Mouse (Mus musculus): Measurements from ENCODE around the gene Fam227a. TPM values are rescaled to one million over a fixed set of nuclear protein-coding genes. Genes with fewer than 3 reads are reported as not detected.
A peak's percentile ranks its signal among the peaks of the same experiment; 100 is the strongest.

Gene Fam227a
- polyA plus RNA-seq, 1 experiment from 2014 or later, result 3.5 TPM

GRCm38 (mm10) chr15:79615501-79615900 lies 43.3 kb downstream of the Fam227a start:
- WGBS, result 81% methylated on average over 7 of the region's 7 CpGs
- Histone ChIP-seq H3K27me3 (ENCODE audit: control insufficient read depth, insufficient read depth, low read length) (no peaks in the 10 kb centered on the region), H3K4me3 (ENCODE audit: low read depth, low read length) (no peak overlapping the region), H3K4me2 (ENCODE audit: low read depth) (no peak overlapping the region), H3K9ac (ENCODE audit: low read length) (no peak overlapping the region), H3K9me3 (ENCODE audit: control insufficient read depth, low read length) (no peaks in the 10 kb centered on the region), H3K27ac (ENCODE audit: low read depth, low read length) (no peak overlapping the region), H3K36me3 (ENCODE audit: control insufficient read depth, insufficient read depth, low read length) (peaks cover 8% of the 10 kb centered on the region), H3K4me1 (ENCODE audit: control insufficient read depth, insufficient read depth, low read length) (no peaks in the 10 kb centered on the region)
- ATAC-seq (ENCODE audit: insufficient read depth, low FRiP score, low TSS enrichment) (no peak), DNase-seq (ENCODE audit: low spot score) (no peak)

GRCm38 (mm10) chr15:79609226-79609625 lies 49.5 kb downstream of the Fam227a start:
- Histone ChIP-seq H3K4me1 (ENCODE audit: control insufficient read depth, insufficient read depth, low read length) (no peaks in the 10 kb centered on the region), H3K27me3 (ENCODE audit: control insufficient read depth, insufficient read depth, low read length) (peaks cover 6% of the 10 kb centered on the region; the same call in 1 of the 2 replicates), H3K36me3 (ENCODE audit: control insufficient read depth, insufficient read depth, low read length) (peaks cover 2% of the 10 kb centered on the region), H3K4me3 (ENCODE audit: low read depth, low read length) (no peak overlapping the region), H3K9me3 (ENCODE audit: control insufficient read depth, low read length) (no peaks in the 10 kb centered on the region), H3K27ac (ENCODE audit: low read depth, low read length) (no peak overlapping the region), H3K9ac (ENCODE audit: low read length) (no peak overlapping the region), H3K4me2 (ENCODE audit: low read depth) (no peak overlapping the region)
- ATAC-seq (ENCODE audit: insufficient read depth, low FRiP score, low TSS enrichment) (no peak), DNase-seq (ENCODE audit: low spot score) (no peak)
- WGBS, result 97% methylated on average over 2 of the region's 2 CpGs

GRCm38 (mm10) chr15:79608214-79608613 lies 50.5 kb downstream of the Fam227a start:
- WGBS, result 85% methylated on average over 7 of the region's 7 CpGs
- ATAC-seq (ENCODE audit: insufficient read depth, low FRiP score, low TSS enrichment), result no peak

GRCm38 (mm10) chr15:79607757-79608156 lies 51.0 kb downstream of the Fam227a start:
- WGBS, result 60% methylated on average over 2 of the region's 2 CpGs
- H3K27ac ChIP-seq (ENCODE audit: low read depth, low read length), result no peak overlapping the region
- H3K4me1 ChIP-seq (ENCODE audit: control insufficient read depth, insufficient read depth, low read length), result no peaks in the 10 kb centered on the region
- no peak for ATAC-seq (ENCODE audit: insufficient read depth, low FRiP score, low TSS enrichment)
- DNase-seq (ENCODE audit: low spot score), result no peak
- peaks cover 8% of the 10 kb centered on the region; the same call in 1 of the 2 replicates for H3K27me3 ChIP-seq (ENCODE audit: control insufficient read depth, insufficient read depth, low read length)
- H3K4me3 ChIP-seq (ENCODE audit: low read depth, low read length), result no peak overlapping the region
- no peak overlapping the region for H3K9ac ChIP-seq (ENCODE audit: low read length)
- peaks cover 2% of the 10 kb centered on the region; the same call in 1 of the 2 replicates for H3K36me3 ChIP-seq (ENCODE audit: control insufficient read depth, insufficient read depth, low read length)
- no peak overlapping the region for H3K4me2 ChIP-seq (ENCODE audit: low read depth)
- H3K9me3 ChIP-seq (ENCODE audit: control insufficient read depth, low read length), result no peaks in the 10 kb centered on the region

More at GRCm38 (mm10) chr15:79608214-79608613, 50.5 kb downstream of the Fam227a start:
- Histone ChIP-seq H3K27me3 (ENCODE audit: control insufficient read depth, insufficient read depth, low read length) (peaks cover 8% of the 10 kb centered on the region; the same call in 1 of the 2 replicates), H3K4me3 (ENCODE audit: low read depth, low read length) (no peak overlapping the region), H3K4me2 (ENCODE audit: low read depth) (no peak overlapping the region), H3K36me3 (ENCODE audit: control insufficient read depth, insufficient read depth, low read length) (peaks cover 2% of the 10 kb centered on the region; the same call in 1 of the 2 replicates), H3K9me3 (ENCODE audit: control insufficient read depth, low read length) (no peaks in the 10 kb centered on the region), H3K27ac (ENCODE audit: low read depth, low read length) (no peak overlapping the region), H3K4me1 (ENCODE audit: control insufficient read depth, insufficient read depth, low read length) (no peaks in the 10 kb centered on the region), H3K9ac (ENCODE audit: low read length) (no peak overlapping the region)
- DNase-seq (ENCODE audit: low spot score), result no peak

- Histone ChIP-seq H3K9ac (ENCODE audit: low read length) (no peak overlapping the region), H3K4me3 (ENCODE audit: low read depth, low read length) (no peak overlapping the region), H3K4me1 (ENCODE audit: control insufficient read depth, insufficient read depth, low read length) (no peaks in the 10 kb centered on the region), H3K36me3 (ENCODE audit: control insufficient read depth, insufficient read depth, low read length) (peaks cover 2% of the 10 kb centered on the region; the same call in 1 of the 2 replicates), H3K27ac (ENCODE audit: low read depth, low read length) (no peak overlapping the region), H3K27me3 (ENCODE audit: control insufficient read depth, insufficient read depth, low read length) (peaks cover 8% of the 10 kb centered on the region; the same call in 1 of the 2 replicates), H3K4me2 (ENCODE audit: low read depth) (no peak overlapping the region), H3K9me3 (ENCODE audit: control insufficient read depth, low read length) (no peaks in the 10 kb centered on the region)
- ATAC-seq (ENCODE audit: insufficient read depth, low FRiP score, low TSS enrichment) (no peak), DNase-seq (ENCODE audit: low spot score) (no peak)
- WGBS, result 90% methylated on average over 12 of the region's 12 CpGs
These were observed 52.6 kb downstream of the Fam227a start for GRCm38 (mm10) chr15:79606161-79606560.

GRCm38 (mm10) chr15:79604990-79605665 lies 53.6 kb downstream of the Fam227a start, which contains the start of gene Dmc1:
Dmc1 (minus strand) TSS chr15:79605109.
- Histone ChIP-seq H3K27ac (ENCODE audit: low read depth, low read length) (no peak within 1 kb of the TSS), H3K9me3 (ENCODE audit: control insufficient read depth, low read length) (no peaks in the 10 kb centered on the region), H3K27me3 (ENCODE audit: control insufficient read depth, insufficient read depth, low read length) (peaks cover 8% of the 10 kb centered on the region; the same call in 1 of the 2 replicates), H3K9ac (ENCODE audit: low read length) (no peak within 1 kb of the TSS), H3K4me2 (ENCODE audit: low read depth) (peak within 1 kb of the TSS; percentile 33), H3K4me1 (ENCODE audit: control insufficient read depth, insufficient read depth, low read length) (no peaks in the 10 kb centered on the region), H3K4me3 (ENCODE audit: low read depth, low read length) (peak within 1 kb of the TSS; percentile 23), H3K36me3 (ENCODE audit: control insufficient read depth, insufficient read depth, low read length) (no peaks in the 10 kb centered on the region)
- 10% methylated on average over 35 of the region's 37 CpGs for whole genome bisulfite sequencing
- DNase-seq (ENCODE audit: low spot score), result peak; percentile 51
- ATAC-seq (ENCODE audit: insufficient read depth, low FRiP score, low TSS enrichment), result no peak

GRCm38 (mm10) chr15:79600176-79600575 lies 58.6 kb downstream of the Fam227a start:
- Histone ChIP-seq H3K27me3 (ENCODE audit: control insufficient read depth, insufficient read depth, low read length) (peaks cover 8% of the 10 kb centered on the region; the same call in 1 of the 2 replicates), H3K4me1 (ENCODE audit: control insufficient read depth, insufficient read depth, low read length) (no peaks in the 10 kb centered on the region), H3K36me3 (ENCODE audit: control insufficient read depth, insufficient read depth, low read length) (no peaks in the 10 kb centered on the region), H3K27ac (ENCODE audit: low read depth, low read length) (no peak overlapping the region), H3K4me3 (ENCODE audit: low read depth, low read length) (no peak overlapping the region), H3K4me2 (ENCODE audit: low read depth) (no peak overlapping the region), H3K9me3 (ENCODE audit: control insufficient read depth, low read length) (no peaks in the 10 kb centered on the region), H3K9ac (ENCODE audit: low read length) (no peak overlapping the region)
- ATAC-seq (ENCODE audit: insufficient read depth, low FRiP score, low TSS enrichment), result no peak
- no peak for DNase-seq (ENCODE audit: low spot score)
- 88% methylated on average over 2 of the region's 2 CpGs for WGBS

GRCm38 (mm10) chr15:79598715-79599114 lies 60.0 kb downstream of the Fam227a start:
- no peaks in the 10 kb centered on the region for H3K27me3 ChIP-seq (ENCODE audit: control insufficient read depth, insufficient read depth, low read length)
- WGBS, result 87% methylated on average over 1 of the region's 1 CpGs

GRCm38 (mm10) chr15:79581581-79581980 lies 77.2 kb downstream of the Fam227a start:
- no peaks in the 10 kb centered on the region for H3K36me3 ChIP-seq (ENCODE audit: control insufficient read depth, insufficient read depth, low read length)
- WGBS, result 53% methylated on average over 1 of the region's 1 CpGs
- no peaks in the 10 kb centered on the region for H3K4me1 ChIP-seq (ENCODE audit: control insufficient read depth, insufficient read depth, low read length)
- no peak overlapping the region for H3K4me3 ChIP-seq (ENCODE audit: low read depth, low read length)
- H3K27ac ChIP-seq (ENCODE audit: low read depth, low read length), result no peak overlapping the region
- DNase-seq (ENCODE audit: low spot score) (no peak), ATAC-seq (ENCODE audit: insufficient read depth, low FRiP score, low TSS enrichment) (no peak)
- H3K9me3 ChIP-seq (ENCODE audit: control insufficient read depth, low read length), result no peaks in the 10 kb centered on the region
- H3K27me3 ChIP-seq (ENCODE audit: control insufficient read depth, insufficient read depth, low read length), result no peaks in the 10 kb centered on the region
- no peak overlapping the region for H3K9ac ChIP-seq (ENCODE audit: low read length)
- H3K4me2 ChIP-seq (ENCODE audit: low read depth), result no peak overlapping the region

More at GRCm38 (mm10) chr15:79598715-79599114, 60.0 kb downstream of the Fam227a start:
- ATAC-seq (ENCODE audit: insufficient read depth, low FRiP score, low TSS enrichment) (no peak), DNase-seq (ENCODE audit: low spot score) (no peak)
- no peak overlapping the region for H3K4me2 ChIP-seq (ENCODE audit: low read depth)
- no peaks in the 10 kb centered on the region for H3K4me1 ChIP-seq (ENCODE audit: control insufficient read depth, insufficient read depth, low read length)
- H3K9ac ChIP-seq (ENCODE audit: low read length), result no peak overlapping the region
- H3K9me3 ChIP-seq (ENCODE audit: control insufficient read depth, low read length), result no peaks in the 10 kb centered on the region
- H3K4me3 ChIP-seq (ENCODE audit: low read depth, low read length), result no peak overlapping the region
- H3K27ac ChIP-seq (ENCODE audit: low read depth, low read length), result no peak overlapping the region
- no peaks in the 10 kb centered on the region for H3K36me3 ChIP-seq (ENCODE audit: control insufficient read depth, insufficient read depth, low read length)
